Mouse (Mus musculus) intestine, embryonic 14.5 days (tissue): ENCODE data around the gene 1810046K07Rik. TPM values are rescaled to one million over a fixed set of nuclear protein-coding genes. Genes with fewer than 3 reads are reported as not detected.

Source experiments
- ATAC-seq: fragments of 200-750 bp; cut with Nextera tagmentation; replicated peaks from 2 replicates; pipeline ENCODE4 v1.8.0; 2017; ENCODE audit warnings: low read depth, moderate number of reproducible peaks, moderate TSS enrichment, moderate library complexity; ENCODE audit not compliant: low FRiP score, low TSS enrichment
- DNase-seq: peaks from one replicate; pipeline ENCODE4 v3.0.0-alpha.2; 2018; ENCODE audit warnings: low spot score
- H3K27ac ChIP-seq: fragments of 300-500 bp; sonication (generic); 2 replicates; pipeline ENCODE4 v1.5.1; 2014; ENCODE audit warnings: low read depth, mild to moderate bottlenecking, control low read depth
- H3K27me3 ChIP-seq: fragments of 300-500 bp; sonication (generic); replicated peaks from 2 replicates; pipeline ENCODE4 v1.6.1; 2014; ENCODE audit warnings: low read length, control low read depth; ENCODE audit not compliant: control insufficient read depth, insufficient read depth
- H3K36me3 ChIP-seq: fragments of 300-500 bp; sonication (generic); 2 replicates; pipeline ENCODE4 v1.6.1; 2014; ENCODE audit warnings: low read length, control low read depth; ENCODE audit not compliant: control insufficient read depth, insufficient read depth
- H3K4me1 ChIP-seq: fragments of 300-500 bp; sonication (generic); replicated peaks from 2 replicates; pipeline ENCODE4 v1.6.1; 2014; ENCODE audit warnings: low read length, control low read depth, mixed read lengths; ENCODE audit not compliant: control insufficient read depth, insufficient read depth
- H3K4me2 ChIP-seq: fragments of 300-500 bp; sonication (generic); 2 replicates; pipeline ENCODE4 v1.6.1; 2014; ENCODE audit warnings: low read length
- H3K4me3 ChIP-seq: fragments of 300-500 bp; sonication (generic); 2 replicates; pipeline ENCODE4 v1.5.1; 2014; ENCODE audit warnings: low read depth, low read length, control low read depth, mixed read lengths
- H3K9ac ChIP-seq: fragments of 300-500 bp; sonication (generic); 2 replicates; pipeline ENCODE4 v1.6.1; 2014; ENCODE audit warnings: mild to moderate bottlenecking, low read length
- H3K9me3 ChIP-seq: fragments of 300-500 bp; sonication (generic); 2 replicates; pipeline ENCODE4 v1.6.1; 2016; ENCODE audit warnings: low read length, control low read depth; ENCODE audit not compliant: control insufficient read depth
- WGBS: fragments of 180-500 bp; shearing (Covaris S2); extraction: QIAGEN DNeasy Blood & Tissue Kit; methylation state at CpG from one replicate; pipeline ENCODE4 v1.1.7; 2014; 5-methylcytosine and 5-hydroxymethylcytosine counted together
- polyA plus RNA-seq: library from polyadenylated mRNA; unstranded; fragments of >200 nt; fragmentation: Nextera tagmentation; extraction: Ambion mirVana; gene quantifications from 2 replicates; pipeline ENCODE4 v1.2.1, GENCODE M21; 2014

Gene 1810046K07Rik
- polyA plus RNA-seq, 1 experiment from 2014 or later, result not detected

- H3K27ac ChIP-seq, result 0 out of 2 replicates have a peak overlapping the region, but pooled peaks have one; percentile 27
- H3K4me1 ChIP-seq, result peaks cover 4% of the 10 kb centered on the region; the same call in 1 of the 2 replicates
- H3K9me3 ChIP-seq, result no peaks in the 10 kb centered on the region
- H3K4me2 ChIP-seq, result peak overlapping the region; percentile 36
- no peak overlapping the region for H3K9ac ChIP-seq
- DNase-seq (peak; percentile 60), ATAC-seq (no peak)
- H3K27me3 ChIP-seq, result no peaks in the 10 kb centered on the region
- H3K4me3 ChIP-seq, result no peak overlapping the region
- no peaks in the 10 kb centered on the region for H3K36me3 ChIP-seq
- 42% methylated on average over 18 of the region's 18 CpGs for WGBS
Observed at GRCm38 (mm10) chr9:51312554-51313317, 16.0 kb downstream of the 1810046K07Rik start.

- no peak overlapping the region for H3K9ac ChIP-seq
- ATAC-seq, result no peak
- no peaks in the 10 kb centered on the region for H3K36me3 ChIP-seq
- no peak for DNase-seq
- H3K9me3 ChIP-seq, result no peaks in the 10 kb centered on the region
- no peaks in the 10 kb centered on the region for H3K27me3 ChIP-seq
- no peak overlapping the region for H3K4me3 ChIP-seq
- WGBS, result 71% methylated on average over 7 of the region's 7 CpGs
- H3K27ac ChIP-seq, result no peak overlapping the region
- H3K4me1 ChIP-seq, result peaks cover 4% of the 10 kb centered on the region; the same call in 1 of the 2 replicates
- no peak overlapping the region for H3K4me2 ChIP-seq
Observed at GRCm38 (mm10) chr9:51310515-51310914, 18.2 kb downstream of the 1810046K07Rik start.

GRCm38 (mm10) chr9:51306351-51306750, 22.4 kb downstream of the 1810046K07Rik start:
- H3K27ac ChIP-seq, result no peak overlapping the region
- no peaks in the 10 kb centered on the region for H3K36me3 ChIP-seq
- no peaks in the 10 kb centered on the region for H3K27me3 ChIP-seq
- no peak overlapping the region for H3K9ac ChIP-seq
- ATAC-seq (no peak), DNase-seq (no peak)
- no peak overlapping the region for H3K4me2 ChIP-seq
- H3K9me3 ChIP-seq, result no peaks in the 10 kb centered on the region
- H3K4me3 ChIP-seq, result no peak overlapping the region
- H3K4me1 ChIP-seq, result no peaks in the 10 kb centered on the region
- 89% methylated on average over 3 of the region's 3 CpGs for WGBS

- 84% methylated on average over 3 of the region's 3 CpGs for WGBS
- H3K27me3 ChIP-seq, result no peaks in the 10 kb centered on the region
- DNase-seq, result no peak
Observed at GRCm38 (mm10) chr9:51305146-51305545, 23.6 kb downstream of the 1810046K07Rik start.

DNA sequence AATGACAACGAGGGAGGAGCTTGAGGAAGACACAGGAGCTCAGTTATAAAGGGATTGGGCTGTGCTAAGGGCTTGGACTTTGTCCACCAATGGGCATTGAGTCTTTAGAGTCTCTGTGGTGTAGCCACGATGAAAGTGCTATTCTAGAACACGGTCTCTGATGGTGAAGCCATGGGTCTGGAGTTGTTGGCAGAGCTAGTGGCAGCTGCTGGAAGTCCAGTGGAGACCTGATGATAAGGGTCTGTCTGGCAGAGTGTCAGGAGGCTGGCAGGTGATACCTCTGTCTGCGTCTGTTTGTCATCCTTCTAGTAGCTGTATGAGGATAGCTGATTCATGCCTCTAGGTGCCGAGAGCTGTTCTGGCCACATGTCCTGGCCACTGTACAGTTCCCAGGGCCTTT, 24.7 kb downstream of the 1810046K07Rik start:
- H3K27ac ChIP-seq, result no peak overlapping the region
- 83% methylated on average over 5 of the region's 5 CpGs for WGBS
- H3K9ac ChIP-seq, result no peak overlapping the region
- no peaks in the 10 kb centered on the region for H3K4me1 ChIP-seq
- H3K4me3 ChIP-seq, result no peak overlapping the region
- no peak overlapping the region for H3K4me2 ChIP-seq
- H3K9me3 ChIP-seq, result no peaks in the 10 kb centered on the region
- no peaks in the 10 kb centered on the region for H3K27me3 ChIP-seq
- no peaks in the 10 kb centered on the region for H3K36me3 ChIP-seq
- no peak for ATAC-seq
- DNase-seq, result no peak

More at GRCm38 (mm10) chr9:51305146-51305545, 23.6 kb downstream of the 1810046K07Rik start:
- Histone ChIP-seq H3K4me3 (no peak overlapping the region), H3K9ac (no peak overlapping the region), H3K36me3 (no peaks in the 10 kb centered on the region), H3K4me1 (no peaks in the 10 kb centered on the region), H3K9me3 (no peaks in the 10 kb centered on the region), H3K4me2 (no peak overlapping the region), H3K27ac (no peak overlapping the region)
- no peak for ATAC-seq

- no peak overlapping the region for H3K4me3 ChIP-seq
- no peak overlapping the region for H3K9ac ChIP-seq
- H3K27ac ChIP-seq, result no peak overlapping the region
- DNase-seq, result no peak
- no peak for ATAC-seq
- H3K36me3 ChIP-seq, result no peaks in the 10 kb centered on the region
- WGBS, result 64% methylated on average over 8 of the region's 8 CpGs
- no peaks in the 10 kb centered on the region for H3K27me3 ChIP-seq
- no peaks in the 10 kb centered on the region for H3K4me1 ChIP-seq
- H3K4me2 ChIP-seq, result no peak overlapping the region
- H3K9me3 ChIP-seq, result no peaks in the 10 kb centered on the region; the same call in 1 of the 2 replicates
Observed at GRCm38 (mm10) chr9:51293541-51293940, 35.2 kb downstream of the 1810046K07Rik start.

DNA sequence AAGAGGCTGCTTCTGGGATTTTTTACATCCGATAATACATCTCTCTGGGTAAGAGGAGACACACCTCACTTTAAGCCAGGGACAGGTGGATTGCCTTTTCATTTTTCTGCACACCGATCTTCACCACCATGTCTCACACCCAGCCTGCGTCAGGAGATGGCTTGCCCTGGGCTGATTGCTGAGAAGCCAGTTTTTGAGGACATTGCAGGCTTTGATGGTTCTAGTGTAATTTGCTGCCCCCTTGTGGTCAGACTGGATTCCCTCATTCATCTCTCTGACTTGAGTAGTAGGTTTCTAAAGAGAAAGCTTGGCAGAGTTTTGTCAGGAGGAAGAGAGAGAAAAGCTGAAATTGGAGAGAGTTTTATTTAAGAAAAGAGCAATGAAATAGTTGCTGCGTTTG, 36.0 kb downstream of the 1810046K07Rik start:
- WGBS, result 34% methylated on average over 4 of the region's 4 CpGs
- no peaks in the 10 kb centered on the region for H3K27me3 ChIP-seq

GRCm38 (mm10) chr9:51290980-51291379, 37.7 kb downstream of the 1810046K07Rik start:
- Histone ChIP-seq H3K27ac (no peak overlapping the region), H3K36me3 (no peaks in the 10 kb centered on the region), H3K4me1 (no peaks in the 10 kb centered on the region), H3K27me3 (no peaks in the 10 kb centered on the region), H3K9ac (no peak overlapping the region), H3K4me3 (no peak overlapping the region), H3K4me2 (no peak overlapping the region), H3K9me3 (no peaks in the 10 kb centered on the region)
- ATAC-seq (no peak), DNase-seq (no peak)
- 73% methylated on average over 4 of the region's 4 CpGs for WGBS

More for the DNA sequence above, 36.0 kb downstream of the 1810046K07Rik start:
- H3K4me1 ChIP-seq, result no peaks in the 10 kb centered on the region
- no peak overlapping the region for H3K27ac ChIP-seq
- no peak overlapping the region for H3K9ac ChIP-seq
- ATAC-seq, result no peak; the same call in 1 of the 2 replicates
- H3K4me2 ChIP-seq, result no peak overlapping the region
- H3K4me3 ChIP-seq, result no peak overlapping the region
- H3K36me3 ChIP-seq, result no peaks in the 10 kb centered on the region
- DNase-seq, result peak; percentile 90
- no peaks in the 10 kb centered on the region for H3K9me3 ChIP-seq

DNA sequence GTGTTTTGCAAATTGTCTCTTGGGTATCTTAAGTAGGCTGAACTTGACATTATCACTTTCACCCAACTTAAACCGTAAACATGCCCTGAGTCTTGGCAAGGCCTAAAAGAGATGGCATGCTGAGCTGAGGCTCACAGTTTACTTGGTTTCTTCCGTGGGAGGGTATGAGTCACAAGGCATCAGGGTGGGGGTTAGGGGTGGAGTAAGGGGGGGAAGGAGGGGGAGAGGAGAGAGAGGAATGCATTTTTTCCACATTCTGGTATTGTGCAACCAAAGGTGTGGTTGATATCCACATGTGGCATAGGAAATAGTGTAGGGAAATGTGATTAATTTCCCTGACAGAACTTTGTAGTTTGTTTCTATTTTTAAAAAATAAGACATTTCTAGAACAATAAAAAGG, 42.6 kb downstream of the 1810046K07Rik start:
- no peak overlapping the region for H3K4me3 ChIP-seq
- no peaks in the 10 kb centered on the region for H3K9me3 ChIP-seq
- ATAC-seq (no peak), DNase-seq (no peak)
- H3K27me3 ChIP-seq, result 0 out of 2 replicates have a peak, but pooled peaks cover 3% of the 10 kb centered on the region
- 49% methylated on average over 2 of the region's 2 CpGs for WGBS
- no peak overlapping the region for H3K9ac ChIP-seq
- H3K27ac ChIP-seq, result no peak overlapping the region
- H3K4me1 ChIP-seq, result no peaks in the 10 kb centered on the region
- no peak overlapping the region for H3K4me2 ChIP-seq
- H3K36me3 ChIP-seq, result no peaks in the 10 kb centered on the region
